Mouse (Mus musculus) neural tube, postnatal 0 days (tissue): ENCODE results near the gene Brd4. TPM values are rescaled to one million over a fixed set of nuclear protein-coding genes. Genes with fewer than 3 reads are reported as not detected.

ENCODE experiments used
- polyA plus RNA-seq: library from polyadenylated mRNA; unstranded; fragments of >200 nt; fragmentation: Nextera tagmentation; extraction: Ambion mirVana; gene quantifications from 2 replicates; pipeline ENCODE4 v1.2.1, GENCODE M21; 2015

Brd4 gene
- 62.3 and 73.1 TPM in 2 replicates for polyA plus RNA-seq

DNA sequence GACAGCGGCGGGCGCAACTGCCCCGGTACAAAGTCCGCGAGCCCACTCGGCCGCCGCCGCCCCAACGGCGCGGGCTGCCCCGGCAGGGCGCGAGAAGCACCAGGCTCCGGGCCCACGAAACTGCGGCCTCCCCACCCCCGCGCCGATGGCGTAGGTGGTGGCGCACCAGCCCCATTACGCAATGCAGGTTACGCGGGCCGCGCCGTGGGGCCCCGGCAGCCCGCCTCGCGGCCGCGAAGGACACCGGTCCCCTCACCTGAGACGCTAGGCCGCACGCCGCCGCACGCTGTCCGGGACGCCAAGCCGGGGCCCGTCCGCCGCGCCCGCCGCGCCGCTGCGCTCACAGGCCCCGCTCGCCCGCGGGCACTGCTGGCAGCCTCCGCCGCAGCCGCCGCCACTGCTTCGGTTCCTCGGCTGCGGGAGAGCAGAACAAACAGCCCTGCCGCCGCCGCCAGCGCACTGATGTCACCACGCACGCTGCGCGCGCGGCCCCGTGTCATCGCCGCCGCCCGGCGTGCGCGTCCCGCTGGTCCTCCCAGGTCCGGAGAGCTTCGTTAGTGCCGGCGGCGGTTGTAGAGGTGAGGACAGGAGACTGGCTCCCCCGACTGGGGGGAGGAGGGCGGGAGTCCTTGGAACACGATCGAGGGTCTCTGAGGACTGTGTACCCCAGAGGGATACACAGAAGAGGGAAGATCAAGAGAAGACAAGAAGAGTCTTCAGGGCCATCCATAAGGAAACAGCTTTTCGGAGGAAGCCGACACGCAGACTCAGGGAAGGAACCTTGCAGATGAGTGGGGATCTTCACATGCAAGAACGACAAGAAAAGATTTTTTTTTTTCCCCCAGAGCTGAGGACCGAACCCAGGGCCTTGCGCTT lies at the start of gene Brd4:
Gene Brd4 (minus strand): TSS at position 461 of the 876 bp plus-strand sequence.

DNA sequence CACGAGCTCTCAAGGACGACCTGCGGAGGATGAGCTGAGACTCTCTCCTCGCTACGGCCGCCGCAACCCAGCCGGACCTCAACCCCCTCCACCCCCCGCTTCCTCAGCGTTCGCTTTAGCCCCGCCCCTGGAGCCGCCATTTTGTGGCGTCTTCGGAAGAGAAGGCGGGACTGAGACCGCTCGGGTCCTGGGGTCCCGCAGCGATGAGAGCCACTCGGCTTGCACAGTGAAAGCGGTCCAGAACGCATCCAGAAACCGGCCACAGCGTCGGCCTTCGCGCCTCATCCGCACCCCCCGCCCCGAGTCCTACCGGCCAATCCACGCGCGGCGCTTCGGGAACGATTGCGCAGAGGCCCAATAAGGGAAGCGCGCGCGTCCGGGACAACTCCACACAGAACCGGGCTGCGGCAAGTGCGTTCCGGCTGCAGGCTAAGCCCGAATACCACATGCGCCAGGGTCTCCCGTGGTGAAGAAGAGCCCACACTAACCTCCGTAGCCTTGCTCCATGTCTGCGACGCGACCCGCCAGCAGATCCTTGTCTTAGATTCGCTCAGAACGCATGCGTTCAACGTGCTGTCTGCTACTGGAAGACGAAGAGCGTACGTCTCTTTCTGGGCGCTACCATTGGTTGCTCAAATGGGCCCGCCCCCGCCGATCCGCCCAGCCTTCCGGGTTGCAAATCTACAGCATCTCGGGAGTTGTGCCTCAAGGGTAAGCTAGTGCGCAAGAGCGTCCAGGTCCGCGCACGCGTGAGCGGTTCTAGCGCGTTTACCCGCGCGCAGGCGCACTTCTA lies 36.3 kb upstream of the Brd4 start, which contains the start of gene Akap8:
Gene Akap8 (minus strand): TSS at position 642 of the 793 bp plus-strand sequence.

DNA sequence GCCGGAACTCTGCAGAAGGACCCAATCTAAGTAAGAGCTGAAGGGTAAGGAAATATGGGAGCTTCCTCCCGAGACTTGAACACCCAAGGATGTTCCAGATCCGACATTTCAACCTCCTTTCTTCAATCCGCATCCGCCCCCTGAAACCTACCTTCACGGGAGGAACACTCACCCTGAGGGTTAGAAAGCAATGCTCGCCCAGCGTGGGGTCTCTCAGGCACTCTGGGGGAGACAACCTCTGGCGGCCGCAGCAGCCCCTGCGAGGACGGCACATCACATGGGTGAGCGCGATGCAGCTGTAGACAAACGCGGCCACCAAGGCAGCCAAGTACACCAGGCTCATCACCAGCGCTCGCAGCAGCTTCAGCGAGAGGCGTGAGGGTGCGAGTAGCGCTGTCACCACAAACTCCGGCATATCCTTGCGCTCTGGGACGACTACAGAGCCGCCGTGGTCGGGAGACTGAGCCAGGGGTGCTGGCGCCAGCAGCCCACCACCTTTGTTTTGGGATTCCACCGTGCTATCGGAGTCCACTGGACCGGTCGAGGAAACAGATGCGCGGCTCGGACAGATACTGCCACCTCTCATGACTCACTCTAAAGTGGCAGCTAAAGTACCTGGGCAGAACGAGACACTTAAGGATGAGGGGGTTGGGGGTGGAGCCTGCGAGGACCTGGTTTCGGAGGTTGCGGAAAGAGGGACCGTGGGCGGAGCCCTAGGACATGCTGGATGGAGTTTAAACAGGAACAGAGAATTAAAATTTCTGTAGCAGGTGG lies 95.5 kb downstream of the Brd4 start, which contains the start of gene Ephx3:
Gene Ephx3 (minus strand): TSS at position 687 of the 774 bp plus-strand sequence.

DNA sequence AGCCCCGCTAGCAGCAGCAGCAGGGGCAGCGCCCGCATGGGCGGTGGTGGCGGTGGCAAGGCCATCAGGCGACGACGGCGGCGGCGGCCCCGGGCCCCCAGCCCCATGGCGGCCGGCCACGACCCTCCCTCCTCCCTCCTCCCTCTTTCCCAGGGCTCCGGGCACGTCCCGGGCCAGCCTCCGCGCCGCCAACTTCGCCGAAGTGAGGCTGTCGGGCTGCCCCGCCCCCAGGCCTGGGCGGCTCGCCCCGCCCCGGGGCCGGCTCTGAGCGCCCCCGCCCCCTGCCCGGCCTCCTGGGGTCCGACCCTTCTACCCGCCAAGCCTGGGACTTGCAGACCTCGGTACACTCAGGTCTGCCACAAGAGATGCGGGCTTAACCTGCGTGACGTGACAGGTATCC lies 117.8 kb downstream of the Brd4 start, which contains the start of gene Notch3:
Gene Notch3 (minus strand): TSS at position 166 of the 400 bp plus-strand sequence.

Other genes with a start within 250 kb of the Brd4 start
- 32.2 and 38.9 TPM in 2 replicates for gene Rrp1b, start 248.6 kb downstream of the Brd4 start, polyA plus RNA-seq
- 0.56 and 0.76 TPM in 2 replicates for gene Hsf2bp, start 248.4 kb downstream of the Brd4 start, polyA plus RNA-seq
- gene Notch3, start 117.9 kb downstream of the Brd4 start, polyA plus RNA-seq = 5.8 and 7.3 TPM in 2 replicates
- 0.59 and 0.65 TPM in 2 replicates for gene Ephx3, start 95.2 kb downstream of the Brd4 start, polyA plus RNA-seq
- 52.9 and 60.8 TPM in 2 replicates for gene Akap8, start 36.5 kb upstream of the Brd4 start, polyA plus RNA-seq
- gene Akap8l, start 65.9 kb upstream of the Brd4 start, polyA plus RNA-seq = 98.6 and 126 TPM in 2 replicates
- 27.1 and 30.0 TPM in 2 replicates for gene Wiz, start 104.7 kb upstream of the Brd4 start, polyA plus RNA-seq
- gene Rasal3, start 118.9 kb upstream of the Brd4 start, polyA plus RNA-seq = 0.95 and 1.1 TPM in 2 replicates
- not detected in 2 replicates for gene Pglyrp2, start 139.4 kb upstream of the Brd4 start, polyA plus RNA-seq
- 1.3 and 1.4 TPM in 2 replicates for gene Cyp4f39, start 168.0 kb upstream of the Brd4 start, polyA plus RNA-seq
- 10.0 and 10.3 TPM in 2 replicates for gene Cyp4f17, start 221.3 kb upstream of the Brd4 start, polyA plus RNA-seq